Comparison of ENCODE assay signal across 8 mouse cellular contexts in genomic region chr8:80610549-80611440, GRCm38 (mm10). TPM values are rescaled to one million over a fixed set of nuclear protein-coding genes. Genes with fewer than 3 reads are reported as not detected.
DNase-seq lines count a peak whose midpoint lies in the region; ATAC-seq lines count a peak whose summit lies in the region.

Frem3 (plus strand) TSS chr8:80611080.

- peak within 1 kb of the TSS; percentile 26 for H3K4me3 ChIP-seq in hindbrain, embryonic 14.5 days (replicated peaks; ENCODE audit: low read length)
- H3K4me3 ChIP-seq in neural tube, embryonic 13.5 days = peak within 1 kb of the TSS; percentile 31

- ATAC-seq in hindbrain, embryonic 14.5 days (ENCODE audit: low FRiP score) = 0 out of 2 replicates have a peak, but pooled peaks have one; percentile 27
- ATAC-seq in neural tube, embryonic 13.5 days (ENCODE audit: low read depth) = peak; percentile 61
- no peak for ATAC-seq in activated CD4-positive, CD25-positive, alpha-beta regulatory T cell, adult 4 months

- H3K4me1 ChIP-seq in hindbrain, embryonic 14.5 days (replicated peaks; ENCODE audit: control insufficient read depth, insufficient read depth, low read length) = no peaks in the 10 kb centered on the region
- H3K4me1 ChIP-seq in neural tube, embryonic 13.5 days (replicated peaks) = peaks cover 20% of the 10 kb centered on the region

- DNase-seq in kidney, postnatal 4 days = peak; percentile 32 to 53
- no peak for DNase-seq in kidney, postnatal 36 days
- DNase-seq in embryo, embryonic 10.5 days (ENCODE audit: low spot score) = peak; percentile 31
- DNase-seq in hindbrain, embryonic 14.5 days (ENCODE audit: low spot score) = no peak
- DNase-seq in gastrocnemius, adult 8-10 months (ENCODE audit: low spot score in 2 of 2) = no peak
- no peak for DNase-seq in kidney, adult 8-10 months

- H3K27ac ChIP-seq in hindbrain, embryonic 14.5 days = no peak within 1 kb of the TSS
- H3K27ac ChIP-seq in neural tube, embryonic 13.5 days (replicated peaks) = no peak within 1 kb of the TSS

- 0 out of 2 replicates have a peak within 1 kb of the TSS, but pooled peaks have one; percentile 2 for H3K9ac ChIP-seq in hindbrain, embryonic 14.5 days
- H3K9ac ChIP-seq in neural tube, embryonic 13.5 days = peak within 1 kb of the TSS; percentile 49; the same call in 1 of the 2 replicates

- WGBS in hindbrain, embryonic 14.5 days = 3% methylated on average over 32 of the region's 32 CpGs
- WGBS in neural tube, embryonic 13.5 days = 3% methylated on average over 32 of the region's 32 CpGs

- H3K4me2 ChIP-seq in hindbrain, embryonic 14.5 days (replicated peaks) = peak within 1 kb of the TSS; percentile 51
- H3K4me2 ChIP-seq in neural tube, embryonic 13.5 days = peak within 1 kb of the TSS; percentile 61

- H3K36me3 ChIP-seq in hindbrain, embryonic 14.5 days (replicated peaks; ENCODE audit: control insufficient read depth, insufficient read depth) = no peaks in the 10 kb centered on the region
- H3K36me3 ChIP-seq in neural tube, embryonic 13.5 days = no peaks in the 10 kb centered on the region

- H3K9me3 ChIP-seq in hindbrain, embryonic 14.5 days (ENCODE audit: control insufficient read depth, low read length) = no peaks in the 10 kb centered on the region
- H3K9me3 ChIP-seq in neural tube, embryonic 13.5 days = no peaks in the 10 kb centered on the region

- peaks cover 18% of the 10 kb centered on the region for H3K27me3 ChIP-seq in hindbrain, embryonic 14.5 days (ENCODE audit: control insufficient read depth, insufficient read depth, low read length)
- H3K27me3 ChIP-seq in neural tube, embryonic 13.5 days = peaks cover 28% of the 10 kb centered on the region

RNA-seq across cellular contexts. Expression of gene Frem3, which starts in this region (rescaled TPM):
- 0.24 and 0.27 TPM in 2 replicates for polyA plus RNA-seq in hindbrain, embryonic 14.5 days (2014; fragmentation: Nextera tagmentation; extraction: Ambion mirVana)
- 0.11 and 0.13 TPM in 2 replicates for polyA plus RNA-seq in neural tube, embryonic 13.5 days (2015; fragmentation: Nextera tagmentation; extraction: Ambion mirVana)
- polyA plus RNA-seq in activated CD4-positive, CD25-positive, alpha-beta regulatory T cell, adult 4 months (2017; shearing (Covaris generic)) = not detected
- total RNA-seq in gastrocnemius, adult 8-10 months (2022) = not detected

Comparison
In these comparisons a context has a peak if more than half of its experiments do, and no peak if none do; other contexts are left out.
1. DNase-seq: peak in kidney, postnatal 4 days (2 of 2) and embryo, embryonic 10.5 days (single experiment); none in kidney, postnatal 36 days (0 of 2), hindbrain, embryonic 14.5 days (single experiment), gastrocnemius, adult 8-10 months (0 of 2) and kidney, adult 8-10 months (0 of 2).
2. Peak in ATAC-seq, H3K4me3 ChIP-seq, H3K9ac ChIP-seq and H3K4me2 ChIP-seq in hindbrain, embryonic 14.5 days; RNA of the gene not detected or under 1 TPM.
3. Peak in ATAC-seq, H3K4me3 ChIP-seq, H3K9ac ChIP-seq and H3K4me2 ChIP-seq in neural tube, embryonic 13.5 days; RNA of the gene not detected or under 1 TPM.